ENCODE assay signal across 12 mouse cellular contexts in genomic region chr4:107653280-107653643, GRCm38 (mm10). TPM values are rescaled to one million over a fixed set of nuclear protein-coding genes. Genes with fewer than 3 reads are reported as not detected.
A peak's percentile ranks its signal among the peaks of the same experiment; 100 is the strongest.
DNase-seq lines count a peak whose midpoint lies in the region; ATAC-seq lines count a peak whose summit lies in the region.
"Had no signal": no experiment of that assay in that cellular context is flagged by ENCODE, and none has a peak within 500 bp of the region (broad histone marks: within the 10 kb centered on the region; RNA-seq: fewer than 3 reads in every experiment).

No protein-coding gene starts in this region.

- WGBS in hindbrain, embryonic 12.5 days, result 68% methylated on average over 5 of the region's 5 CpGs
- 82% methylated on average over 5 of the region's 5 CpGs for WGBS in hindbrain, embryonic 10.5 days
- WGBS in midbrain, embryonic 12.5 days, result 65% methylated on average over 5 of the region's 5 CpGs
- 71% methylated on average over 5 of the region's 5 CpGs for WGBS in kidney, embryonic 14.5 days
- WGBS in heart, embryonic 12.5 days, result 68% methylated on average over 5 of the region's 5 CpGs

- H3K4me1 ChIP-seq in hindbrain, embryonic 12.5 days, result peaks cover 23% of the 10 kb centered on the region
- H3K4me1 ChIP-seq in hindbrain, embryonic 10.5 days (replicated peaks), result peaks cover 36% of the 10 kb centered on the region
- peaks cover 24% of the 10 kb centered on the region for H3K4me1 ChIP-seq in midbrain, embryonic 12.5 days
- H3K4me1 ChIP-seq in kidney, embryonic 14.5 days (ENCODE audit: control insufficient read depth, insufficient read depth, low read length), result no peaks in the 10 kb centered on the region
- H3K4me1 ChIP-seq in heart, embryonic 12.5 days (replicated peaks), result peaks cover 12% of the 10 kb centered on the region

- H3K36me3 ChIP-seq in hindbrain, embryonic 12.5 days, result no peaks in the 10 kb centered on the region
- H3K36me3 ChIP-seq in hindbrain, embryonic 10.5 days, result no peaks in the 10 kb centered on the region
- no peaks in the 10 kb centered on the region for H3K36me3 ChIP-seq in midbrain, embryonic 12.5 days
- no peaks in the 10 kb centered on the region for H3K36me3 ChIP-seq in kidney, embryonic 14.5 days (ENCODE audit: control insufficient read depth, insufficient read depth, low read length)
- no peaks in the 10 kb centered on the region for H3K36me3 ChIP-seq in heart, embryonic 12.5 days
- H3K36me3 ChIP-seq: embryonic facial prominence, embryonic 15.5 days had no signal

- no peak overlapping the region for H3K27ac ChIP-seq in hindbrain, embryonic 12.5 days
- no peak overlapping the region for H3K27ac ChIP-seq in hindbrain, embryonic 10.5 days
- no peak overlapping the region for H3K27ac ChIP-seq in midbrain, embryonic 12.5 days (replicated peaks)
- H3K27ac ChIP-seq in kidney, embryonic 14.5 days (ENCODE audit: low read depth, low read length), result no peak overlapping the region
- no peak overlapping the region for H3K27ac ChIP-seq in heart, embryonic 12.5 days (ENCODE audit: poor library complexity, severe bottlenecking)
- H3K27ac ChIP-seq: embryonic facial prominence, embryonic 15.5 days; layer of hippocampus, adult 2 months; left cerebral cortex, adult 2 months had no signal

- no peak for DNase-seq in hindbrain, embryonic 10.5 days (ENCODE audit: low spot score)
- DNase-seq in testis, postnatal 10 days (ENCODE audit: low spot score), result peak; percentile 60
- no peak for DNase-seq in testis, postnatal 14 days (ENCODE audit: low spot score)
- no peak for DNase-seq in urinary bladder, adult 2 months (ENCODE audit: low spot score)

- H3K9ac ChIP-seq in hindbrain, embryonic 12.5 days, result no peak overlapping the region
- H3K9ac ChIP-seq in midbrain, embryonic 12.5 days (replicated peaks), result no peak overlapping the region
- H3K9ac ChIP-seq in kidney, embryonic 14.5 days (ENCODE audit: low read depth, low read length), result no peak overlapping the region
- no peak overlapping the region for H3K9ac ChIP-seq in heart, embryonic 12.5 days
- H3K9ac ChIP-seq: embryonic facial prominence, embryonic 15.5 days had no signal

- H3K4me2 ChIP-seq in hindbrain, embryonic 12.5 days (replicated peaks), result no peak overlapping the region
- H3K4me2 ChIP-seq in midbrain, embryonic 12.5 days (replicated peaks), result no peak overlapping the region
- no peak overlapping the region for H3K4me2 ChIP-seq in kidney, embryonic 14.5 days (replicated peaks; ENCODE audit: low read depth, low read length)
- H3K4me2 ChIP-seq in heart, embryonic 12.5 days, result no peak overlapping the region
- H3K4me2 ChIP-seq: embryonic facial prominence, embryonic 15.5 days had no signal

- no peak overlapping the region for H3K4me3 ChIP-seq in hindbrain, embryonic 12.5 days
- no peak overlapping the region for H3K4me3 ChIP-seq in hindbrain, embryonic 10.5 days
- no peak overlapping the region for H3K4me3 ChIP-seq in midbrain, embryonic 12.5 days
- H3K4me3 ChIP-seq in kidney, embryonic 14.5 days (ENCODE audit: low read length), result no peak overlapping the region
- H3K4me3 ChIP-seq in heart, embryonic 12.5 days, result no peak overlapping the region
- H3K4me3 ChIP-seq: embryonic facial prominence, embryonic 15.5 days; left cerebral cortex, adult 2 months had no signal

- peaks cover 6% of the 10 kb centered on the region for H3K27me3 ChIP-seq in hindbrain, embryonic 12.5 days
- peaks cover 30% of the 10 kb centered on the region; the same call in 1 of the 2 replicates for H3K27me3 ChIP-seq in hindbrain, embryonic 10.5 days (ENCODE audit: insufficient read depth, poor library complexity, severe bottlenecking)
- peaks cover 29% of the 10 kb centered on the region for H3K27me3 ChIP-seq in midbrain, embryonic 12.5 days
- no peaks in the 10 kb centered on the region for H3K27me3 ChIP-seq in kidney, embryonic 14.5 days (ENCODE audit: control insufficient read depth, insufficient read depth, low read length)
- H3K27me3 ChIP-seq in heart, embryonic 12.5 days (replicated peaks), result peaks cover 32% of the 10 kb centered on the region; the same call in 1 of the 2 replicates

- ATAC-seq in hindbrain, embryonic 12.5 days (ENCODE audit: low FRiP score), result peak; percentile 15; the same call in 1 of the 2 replicates
- ATAC-seq in midbrain, embryonic 12.5 days (ENCODE audit: low FRiP score, low read depth), result 0 out of 2 replicates have a peak, but pooled peaks have one; percentile 2
- no peak for ATAC-seq in kidney, embryonic 14.5 days (ENCODE audit: low FRiP score, low TSS enrichment)
- ATAC-seq in heart, embryonic 12.5 days (ENCODE audit: insufficient number of reproducible peaks, low FRiP score), result no peak

- H3K9me3 ChIP-seq in hindbrain, embryonic 12.5 days (replicated peaks), result no peaks in the 10 kb centered on the region
- no peaks in the 10 kb centered on the region for H3K9me3 ChIP-seq in hindbrain, embryonic 10.5 days
- H3K9me3 ChIP-seq in midbrain, embryonic 12.5 days, result no peaks in the 10 kb centered on the region
- H3K9me3 ChIP-seq in kidney, embryonic 14.5 days (ENCODE audit: control insufficient read depth, low read length), result no peaks in the 10 kb centered on the region
- no peaks in the 10 kb centered on the region for H3K9me3 ChIP-seq in heart, embryonic 12.5 days (replicated peaks)
- H3K9me3 ChIP-seq: embryonic facial prominence, embryonic 15.5 days had no signal

RNA-seq across cellular contexts. Expression of gene Dmrtb1, which starts 30.8 kb away (rescaled TPM):
- 29.8 and 32.0 TPM in 2 replicates for polyA plus RNA-seq in hindbrain, embryonic 12.5 days (2016; fragmentation: Nextera tagmentation; extraction: Ambion mirVana)
- polyA plus RNA-seq in hindbrain, embryonic 10.5 days (2016; fragmentation: Nextera tagmentation; extraction: Ambion mirVana), result 8.2 and 23.2 TPM in 2 replicates
- 41.8 and 49.0 TPM in 2 replicates for polyA plus RNA-seq in midbrain, embryonic 12.5 days (2016; fragmentation: Nextera tagmentation; extraction: Ambion mirVana)
- not detected in 2 replicates for polyA plus RNA-seq in kidney, embryonic 14.5 days (2014; fragmentation: Nextera tagmentation; extraction: Ambion mirVana)
- 0.18 TPM in 1 of 2 replicates, not detected in the other for polyA plus RNA-seq in heart, embryonic 12.5 days (2016; fragmentation: Nextera tagmentation; extraction: Ambion mirVana)
- polyA plus RNA-seq in urinary bladder, adult 2 months (2012; rRNA removed), result not detected in 2 replicates
- polyA plus RNA-seq: small intestine, adult 2 months had no signal

Comparison
In these comparisons a context has a peak if more than half of its experiments do, and no peak if none do; other contexts are left out.
1. ATAC-seq: peak in hindbrain, embryonic 12.5 days (single experiment) and midbrain, embryonic 12.5 days (single experiment); none in kidney, embryonic 14.5 days (single experiment) and heart, embryonic 12.5 days (single experiment).